Comparison of ENCODE assay signal across 8 mouse cellular contexts in genomic region chr9:115107430-115107829, GRCm38 (mm10).
DNase-seq lines count a peak whose midpoint lies in the region; ATAC-seq lines count a peak whose summit lies in the region.

No protein-coding gene starts in this region.

- H3K36me3 ChIP-seq in embryonic facial prominence, embryonic 14.5 days (ENCODE audit: control insufficient read depth, insufficient read depth, low read length): no peaks in the 10 kb centered on the region

- 65% methylated on average over 7 of the region's 7 CpGs for WGBS in embryonic facial prominence, embryonic 14.5 days

- no peak overlapping the region for H3K9ac ChIP-seq in embryonic facial prominence, embryonic 14.5 days (ENCODE audit: low read depth, low read length)

- H3K4me3 ChIP-seq in embryonic facial prominence, embryonic 14.5 days (ENCODE audit: low read depth, low read length): no peak overlapping the region

- intact Hi-C loops in gastrocnemius, postnatal 36 days (cut with DNase I): no loop called here

- H3K9me3 ChIP-seq in embryonic facial prominence, embryonic 14.5 days (ENCODE audit: control insufficient read depth, low read length): no peaks in the 10 kb centered on the region

- no peak overlapping the region for H3K4me2 ChIP-seq in embryonic facial prominence, embryonic 14.5 days (ENCODE audit: low read depth, low read length)

- H3K4me1 ChIP-seq in embryonic facial prominence, embryonic 14.5 days (ENCODE audit: control insufficient read depth, insufficient read depth, low read length): no peaks in the 10 kb centered on the region; the same call in 1 of the 2 replicates

- no peaks in the 10 kb centered on the region for H3K27me3 ChIP-seq in embryonic facial prominence, embryonic 14.5 days (replicated peaks; ENCODE audit: control insufficient read depth, insufficient read depth, low read length)

- no peak for ATAC-seq in embryonic facial prominence, embryonic 14.5 days (ENCODE audit: low read depth)

- 0 out of 2 replicates have a peak overlapping the region, but pooled peaks have one; percentile 8 for H3K27ac ChIP-seq in embryonic facial prominence, embryonic 14.5 days (replicated peaks; ENCODE audit: low read depth, low read length)

- peak; percentile 13 for DNase-seq in embryo, embryonic 11 days
- DNase-seq in embryo, embryonic 9.5 days (ENCODE audit: extremely low spot score): no peak
- peak; percentile 78 for DNase-seq in ES-CJ7 (ENCODE audit: low read depth, low spot score)
- DNase-seq in embryonic facial prominence, embryonic 14.5 days (ENCODE audit: low spot score): peak; percentile 48
- DNase-seq in kidney, postnatal 25 days: peak; percentile 7 to 56
- no peak for DNase-seq in gastrocnemius, postnatal 36 days
- DNase-seq in right cerebral cortex, postnatal 25 days: no peak
- DNase-seq in right cerebral cortex, adult 18-20 months: no peak

Comparison
In these comparisons a context has a peak if more than half of its experiments do, and no peak if none do; other contexts are left out.
1. DNase-seq: peak in embryo, embryonic 11 days (single experiment), ES-CJ7 (single experiment), embryonic facial prominence, embryonic 14.5 days (single experiment) and kidney, postnatal 25 days (2 of 2); none in embryo, embryonic 9.5 days (single experiment), gastrocnemius, postnatal 36 days (0 of 2), right cerebral cortex, postnatal 25 days (single experiment) and right cerebral cortex, adult 18-20 months (single experiment).